Mouse (Mus musculus) naive thymus-derived CD4-positive, alpha-beta T cell, adult 2 months (primary cell): ENCODE data around the gene Map3k7.
"Not testable (repeated sequence)": the region's sequence is repeated elsewhere in the genome, so short reads cannot be mapped to it uniquely, and the experiment has no call there.

ENCODE experiments used
- DNase-seq: peaks from one replicate; pipeline ENCODE4 v3.0.0-alpha.2; 2011; ENCODE audit warnings: low read depth

Gene Map3k7

GRCm38 (mm10) chr4:31993386-31993785 lies 29.5 kb downstream of the Map3k7 start:
- DNase-seq = no peak

GRCm38 (mm10) chr4:31993865-31994264 lies 30.0 kb downstream of the Map3k7 start:
- DNase-seq = no peak

DNA sequence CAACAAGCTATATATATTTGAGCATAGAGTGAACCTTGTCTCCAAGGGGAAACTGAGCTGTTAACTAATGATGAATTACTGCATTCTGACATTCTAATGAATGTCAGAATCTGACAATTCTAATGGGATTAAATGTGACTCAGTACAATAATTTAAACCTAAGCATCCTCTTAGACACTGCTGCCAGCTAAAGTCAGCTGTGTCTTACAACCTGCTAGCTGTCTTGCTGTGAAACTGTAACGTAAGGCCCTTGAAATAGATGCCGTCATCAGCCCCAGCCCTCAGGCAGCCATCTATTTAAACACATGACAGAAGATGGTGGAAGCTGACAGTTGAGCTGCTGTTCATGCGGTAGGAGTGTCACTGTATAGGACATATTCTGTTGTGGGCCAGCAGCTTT lies 37.6 kb downstream of the Map3k7 start:
- DNase-seq = no peak

DNA sequence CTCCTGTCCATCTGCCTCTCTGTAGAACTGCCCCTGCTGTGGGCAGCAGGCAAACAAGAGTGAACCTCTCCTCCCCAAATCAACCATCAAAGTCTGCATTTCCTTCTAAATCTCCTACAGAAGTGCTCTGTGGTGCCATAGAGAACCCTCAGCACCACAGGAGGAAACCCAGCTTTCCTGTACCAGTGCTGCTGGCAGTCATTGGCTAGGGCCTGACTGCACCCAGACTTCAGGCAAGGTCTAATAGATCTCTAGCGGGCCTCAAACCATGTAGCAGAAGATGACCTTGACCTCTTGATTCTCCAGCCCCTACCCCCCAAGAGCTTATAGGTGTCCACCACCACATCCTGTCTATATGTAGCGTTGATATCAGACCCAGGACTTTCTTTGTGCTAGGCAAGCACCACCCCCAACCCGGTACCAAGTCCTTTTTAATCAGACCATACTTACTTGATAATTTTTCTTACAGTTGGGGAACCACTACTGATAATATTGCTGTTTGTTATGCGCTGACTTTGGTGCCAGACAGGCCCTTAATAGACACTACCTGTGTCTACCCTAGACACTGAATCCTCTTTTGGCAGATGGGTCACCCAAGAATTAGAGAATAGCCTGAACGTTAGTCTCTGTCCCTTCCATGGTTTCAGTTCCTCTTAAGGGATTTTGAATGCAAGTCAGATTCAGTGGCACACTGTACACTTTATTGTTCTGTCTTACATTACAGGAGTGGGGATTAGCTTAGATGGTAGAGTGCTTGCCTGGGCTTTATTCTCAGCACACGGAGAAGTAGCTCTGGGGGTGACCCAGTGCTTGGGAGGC lies 41.1 kb downstream of the Map3k7 start:
- no peak for DNase-seq

- no peak for DNase-seq
Measured at GRCm38 (mm10) chr4:32007174-32007573, 43.3 kb downstream of the Map3k7 start.

DNA sequence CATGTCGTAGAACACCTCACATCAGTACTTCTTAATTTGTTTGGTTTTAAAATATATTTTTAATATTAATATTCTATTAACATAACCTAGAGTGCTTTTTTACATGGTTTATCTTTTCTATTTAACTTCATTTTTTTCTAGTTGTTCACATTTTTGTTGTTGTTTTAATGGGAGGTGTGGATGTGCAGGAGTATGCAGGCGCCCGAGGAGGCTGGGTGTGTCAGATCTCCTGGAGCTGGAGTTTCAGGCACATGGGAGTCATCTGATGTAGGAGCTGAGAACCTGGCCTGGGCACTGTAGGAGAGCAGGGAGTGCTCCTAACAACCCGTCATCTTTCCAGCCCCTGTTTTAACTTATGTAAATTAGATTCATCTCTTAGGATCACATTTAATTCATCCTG lies 44.2 kb downstream of the Map3k7 start:
- no peak for DNase-seq

DNA sequence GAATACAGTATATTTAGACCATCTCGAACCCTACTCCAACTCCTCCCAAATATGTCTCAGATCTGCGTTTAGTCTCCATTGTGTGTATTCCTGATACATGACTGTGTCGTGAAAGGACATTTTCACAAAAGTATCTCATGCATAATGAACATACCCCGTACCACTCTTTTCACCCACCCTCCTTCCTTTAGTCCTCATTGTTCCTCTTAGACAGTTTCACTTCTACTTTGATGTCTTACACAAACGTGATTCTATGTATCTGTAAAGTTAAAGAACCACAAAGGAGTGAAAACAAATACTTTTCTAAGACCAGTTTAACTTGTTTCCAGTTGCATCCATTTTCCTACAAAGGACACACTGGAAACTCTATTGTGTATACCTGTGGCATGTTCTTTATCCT lies 46.9 kb downstream of the Map3k7 start:
- DNase-seq = no peak

DNA sequence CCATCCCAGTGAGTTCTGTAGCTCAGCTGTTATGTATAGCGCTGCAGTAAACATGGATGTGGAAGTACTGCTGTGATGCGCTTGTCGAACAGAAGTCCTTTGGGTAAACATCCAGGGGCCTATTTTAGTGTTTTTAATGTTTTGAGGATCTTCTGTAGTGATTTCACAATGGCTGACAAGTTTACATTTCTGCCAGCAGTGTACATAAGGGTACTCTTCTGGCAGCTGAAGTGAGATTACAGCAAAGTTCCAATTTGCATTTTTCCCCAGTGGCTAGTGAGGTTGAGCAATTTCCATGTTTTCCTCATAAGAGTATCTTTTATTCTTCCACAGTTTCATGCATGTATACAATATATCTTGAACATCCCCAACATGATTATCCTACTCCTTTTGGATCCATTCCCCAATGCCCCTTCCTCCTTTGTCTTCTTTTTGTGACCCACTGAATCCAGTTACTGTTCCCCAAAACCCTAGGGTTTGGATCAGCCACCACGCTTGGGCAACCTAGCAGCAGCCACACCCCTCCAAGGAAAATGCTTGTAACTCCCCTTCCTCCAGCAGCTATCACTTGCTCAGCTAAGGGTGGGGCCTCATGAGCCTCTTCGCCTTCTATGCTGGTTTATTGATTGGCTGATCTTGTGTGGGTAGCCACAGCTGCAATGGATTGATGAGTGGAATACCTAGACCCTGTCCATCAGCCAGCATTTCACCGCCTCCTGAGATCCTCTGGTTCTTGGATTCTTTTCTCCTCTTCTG lies 47.5 kb downstream of the Map3k7 start:
- no peak for DNase-seq

GRCm38 (mm10) chr4:32021131-32021530 lies 57.2 kb downstream of the Map3k7 start:
- DNase-seq = no peak

DNA sequence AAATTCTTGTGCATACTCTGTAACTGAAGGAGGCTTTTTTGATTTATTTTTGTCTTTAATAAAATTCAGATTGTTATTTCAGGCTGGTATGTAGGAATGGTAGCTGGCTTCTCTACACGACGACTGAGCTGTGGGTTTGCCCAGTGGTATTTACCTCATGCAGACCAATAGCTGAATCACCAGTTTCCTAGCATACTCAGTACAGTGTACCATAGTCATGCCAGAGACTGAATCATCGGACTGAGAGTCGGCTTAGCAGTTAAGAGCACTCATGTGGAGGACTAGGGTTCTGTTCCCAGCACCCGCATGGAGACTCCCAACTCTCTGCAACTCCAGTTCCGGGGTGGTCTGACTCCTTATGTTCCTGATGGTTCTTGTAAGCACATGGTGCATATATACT lies 58.4 kb downstream of the Map3k7 start:
- no peak for DNase-seq

DNA sequence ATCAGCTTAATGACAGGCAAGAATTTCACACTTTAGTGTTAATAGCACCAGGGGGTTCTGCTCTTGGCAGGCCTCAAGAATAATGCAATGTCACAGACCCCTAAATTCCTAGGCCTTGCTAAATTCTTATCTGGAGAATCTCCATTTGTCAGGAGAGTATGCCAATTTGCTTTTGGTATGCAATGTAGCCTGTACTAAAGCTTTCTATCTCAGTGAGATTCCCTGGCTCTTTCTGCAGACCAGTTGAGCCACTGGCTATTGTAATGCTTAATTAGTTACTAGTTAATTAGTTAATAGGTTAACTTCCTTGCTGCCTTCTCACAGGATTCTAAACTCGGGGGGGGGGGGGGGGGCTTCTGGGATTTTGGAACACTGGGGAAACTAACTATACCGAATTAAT lies 60.3 kb downstream of the Map3k7 start:
- not testable (repeated sequence) for DNase-seq

- no peak for DNase-seq
Measured at GRCm38 (mm10) chr4:32025105-32025504, 61.2 kb downstream of the Map3k7 start.

DNA sequence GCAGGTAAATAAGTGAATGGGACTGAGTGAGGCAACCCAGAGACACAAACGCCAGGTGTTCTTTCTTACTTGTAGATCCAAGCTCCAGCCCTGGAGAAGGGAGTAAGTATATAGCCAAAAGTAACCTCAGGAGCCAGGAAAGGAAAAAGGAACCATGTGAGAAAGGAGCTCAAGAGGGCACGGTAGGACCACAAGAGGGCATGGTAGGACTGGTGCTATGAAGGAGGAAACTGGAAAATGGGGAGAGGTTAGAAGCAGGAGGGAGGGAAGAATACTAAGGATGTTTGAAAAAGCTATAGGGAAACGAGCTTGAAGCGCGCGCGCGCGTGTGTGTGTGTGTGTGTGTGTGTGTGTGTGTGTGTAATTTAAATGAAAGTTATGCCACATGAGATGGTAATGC lies 63.2 kb downstream of the Map3k7 start:
- DNase-seq = no peak

DNA sequence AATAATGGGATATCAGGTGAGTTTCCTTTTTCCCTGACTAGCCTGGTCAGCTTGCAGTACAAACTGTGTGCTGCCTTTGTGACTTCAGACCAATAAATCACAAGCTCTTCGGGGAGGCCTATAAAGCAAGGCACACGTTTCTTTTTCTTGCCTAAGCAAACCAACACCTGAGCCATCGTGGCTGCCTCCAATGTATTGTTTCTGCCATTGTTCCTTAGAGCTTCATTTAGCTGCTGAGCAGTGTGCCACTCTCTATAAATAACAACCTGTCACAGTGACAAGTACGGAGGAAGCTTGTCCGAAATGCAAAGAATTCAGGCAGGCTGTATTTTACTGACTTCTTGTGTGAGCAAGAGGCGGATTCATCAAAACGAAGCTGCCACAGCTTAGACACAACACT lies 73.4 kb downstream of the Map3k7 start:
- no peak for DNase-seq

DNA sequence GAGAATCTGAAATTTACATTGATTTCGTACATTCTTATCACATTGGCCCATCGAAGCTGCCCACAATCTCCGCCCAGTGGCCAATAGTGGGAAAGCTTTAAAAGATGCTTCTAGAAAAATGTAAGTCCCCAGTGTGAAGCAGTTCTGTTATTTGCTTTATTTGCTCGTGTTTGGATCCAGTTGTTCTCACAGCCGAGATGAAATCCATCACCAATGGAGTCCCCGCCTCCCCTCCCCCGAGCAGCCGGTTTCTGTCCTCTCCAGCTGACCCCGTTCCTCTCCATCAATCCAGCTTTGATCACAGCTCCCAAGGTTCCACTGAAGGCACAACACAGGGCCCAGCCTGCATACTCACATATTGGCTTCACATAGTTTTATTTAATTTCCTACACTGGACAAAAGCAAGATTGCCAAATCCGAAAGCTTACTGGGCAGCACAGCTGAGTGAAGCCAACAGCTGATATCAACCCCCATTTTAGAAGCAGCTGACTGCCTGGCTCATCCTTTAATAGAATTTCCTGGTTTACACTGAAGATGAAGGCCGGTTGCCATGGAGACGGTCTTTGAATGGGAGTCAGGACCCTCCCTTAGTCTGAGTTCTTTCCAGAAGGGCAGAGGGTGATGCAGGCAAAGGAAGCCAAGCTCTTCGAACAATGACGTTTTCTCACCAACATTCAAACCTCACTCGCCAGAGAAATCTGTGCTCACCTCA lies 78.0 kb downstream of the Map3k7 start:
- DNase-seq = no peak

DNA sequence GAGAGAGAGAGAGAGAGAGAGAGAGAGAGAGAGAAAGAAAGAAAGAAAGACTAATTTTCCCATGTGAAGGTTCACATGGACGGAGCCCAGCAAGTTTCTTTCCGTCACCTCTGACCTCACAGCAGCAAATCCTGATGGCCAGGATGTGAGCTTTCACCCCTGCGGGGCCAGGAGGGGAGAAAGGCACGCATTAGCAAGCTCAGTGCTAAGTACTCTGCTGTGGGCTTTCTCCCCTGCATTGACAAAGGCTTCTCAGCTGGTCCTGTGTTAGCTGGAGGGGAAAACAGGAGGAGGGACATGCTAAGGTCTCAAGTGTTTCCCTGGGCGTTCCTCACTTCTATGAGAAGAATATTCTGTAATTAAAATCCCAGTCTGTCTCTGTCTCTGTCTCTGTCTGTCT lies 81.3 kb downstream of the Map3k7 start:
- DNase-seq = no peak

- no peak for DNase-seq
Measured at GRCm38 (mm10) chr4:32049824-32050223, 85.9 kb downstream of the Map3k7 start.

DNA sequence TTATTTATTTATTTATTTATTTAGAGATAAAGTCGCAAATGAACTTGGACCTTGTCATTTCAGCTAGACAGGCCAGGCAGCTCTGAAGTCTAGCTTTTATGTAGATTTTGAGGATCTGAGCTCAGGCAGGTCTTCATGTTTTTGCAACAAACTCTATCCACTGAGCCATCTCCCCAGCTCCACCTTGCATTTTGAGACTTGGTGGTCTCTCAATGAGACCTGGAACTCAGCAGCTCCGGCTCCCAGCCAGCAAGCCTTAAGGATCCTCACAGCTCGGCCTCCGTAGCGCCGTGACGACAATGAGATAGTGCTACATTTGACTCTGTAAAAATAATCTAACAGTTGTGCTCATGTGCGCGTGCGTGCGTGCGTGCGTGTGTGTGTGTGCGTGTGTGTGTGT lies 89.3 kb downstream of the Map3k7 start:
- DNase-seq = no peak

- peak; percentile 93 for DNase-seq
Measured at GRCm38 (mm10) chr4:32055151-32056052, 91.5 kb downstream of the Map3k7 start.

DNA sequence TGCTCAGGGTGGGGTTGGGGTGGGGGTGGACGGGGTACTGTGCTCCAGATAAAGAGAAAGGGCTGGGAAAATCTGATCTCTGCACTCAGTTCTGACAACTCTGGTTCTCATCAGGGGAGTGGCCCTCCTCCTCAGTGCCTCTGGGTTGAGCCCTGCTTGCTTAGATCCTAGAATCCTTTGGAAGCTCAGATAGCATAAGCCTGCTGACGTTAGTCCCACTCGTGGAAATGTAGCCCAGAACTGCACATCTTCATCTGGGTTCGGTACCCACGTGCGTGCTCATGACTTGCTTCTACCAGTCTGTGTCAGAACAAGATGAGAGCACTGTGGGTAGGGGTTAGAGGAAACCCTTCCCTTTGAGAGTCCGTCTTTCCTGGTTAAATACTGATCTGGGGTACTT lies 92.5 kb downstream of the Map3k7 start:
- peak; percentile 20 for DNase-seq

GRCm38 (mm10) chr4:32057102-32057501 lies 93.2 kb downstream of the Map3k7 start:
- DNase-seq = peak; percentile 83

GRCm38 (mm10) chr4:32060686-32061085 lies 96.8 kb downstream of the Map3k7 start:
- no peak for DNase-seq
